Mouse (Mus musculus) ES-CJ7 (cell line): ENCODE measurements around the gene Scml4.
A peak's percentile ranks its signal among the peaks of the same experiment; 100 is the strongest.

ENCODE experiments used
- DNase-seq: peaks from one replicate; pipeline ENCODE4 v3.0.0; 2011; ENCODE audit warnings: low read depth, low spot score

The Scml4 gene

DNA sequence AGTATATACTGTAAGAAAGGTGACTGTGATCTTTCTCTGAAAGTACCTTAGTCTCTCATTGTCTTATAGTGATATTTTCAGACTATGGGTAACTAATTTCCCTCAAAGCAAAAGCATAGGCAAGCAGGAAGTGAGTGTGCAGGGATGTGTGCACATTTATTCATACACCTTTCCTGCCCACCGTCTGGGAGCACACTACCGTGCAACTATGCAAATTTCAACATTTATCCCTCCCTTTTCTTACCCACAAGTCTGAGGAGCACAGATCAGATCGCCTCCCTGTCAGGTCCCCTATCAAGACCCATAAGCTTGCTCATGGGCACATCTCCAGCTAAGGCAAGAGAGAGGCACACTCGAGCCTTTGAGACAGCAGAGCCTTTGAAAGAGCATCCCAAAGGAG, 41.2 kb downstream of the Scml4 start:
- DNase-seq, result no peak

DNA sequence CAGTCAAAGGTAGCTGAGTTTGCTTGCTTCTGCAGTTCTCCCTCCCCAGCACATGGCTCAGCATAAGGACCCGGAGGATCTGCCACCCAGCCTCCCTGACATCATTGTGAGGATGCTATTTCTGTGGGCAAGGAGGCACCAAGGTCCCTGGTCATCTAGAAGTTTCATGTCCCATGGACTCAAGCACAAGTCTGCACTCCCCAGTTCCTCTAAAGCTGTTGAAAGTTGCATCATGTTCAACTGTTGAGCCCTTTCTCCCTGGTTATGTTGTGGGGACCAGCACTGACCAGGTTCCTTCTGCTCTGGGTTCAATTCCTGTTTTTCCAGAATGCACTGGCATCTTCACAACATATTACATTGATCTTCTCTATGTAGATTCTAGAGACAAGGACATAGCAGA, 42.9 kb downstream of the Scml4 start:
- DNase-seq, result no peak

DNA sequence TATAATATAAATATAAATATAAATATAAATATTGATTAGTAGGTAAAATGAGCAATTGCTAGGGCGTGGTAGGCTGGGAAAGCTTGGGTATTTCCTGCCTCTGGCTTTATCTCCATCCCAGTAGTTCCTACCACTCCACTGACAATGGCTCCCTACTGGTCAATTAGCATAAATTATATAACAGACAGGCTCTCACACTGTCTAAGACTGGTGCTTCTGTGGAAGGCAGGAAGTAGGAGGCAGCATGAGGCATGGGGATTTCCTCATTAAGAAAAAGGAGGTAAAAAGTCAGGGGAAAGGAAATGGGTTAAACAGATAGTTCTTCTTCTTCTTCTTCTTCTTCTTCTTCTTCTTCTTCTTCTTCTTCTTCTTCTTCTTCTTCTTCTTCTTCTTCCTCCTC, 48.4 kb downstream of the Scml4 start:
- DNase-seq, result no peak

GRCm38 (mm10) chr10:42910567-42910966, 50.4 kb downstream of the Scml4 start:
- no peak for DNase-seq

GRCm38 (mm10) chr10:42912056-42912455, 51.9 kb downstream of the Scml4 start:
- no peak for DNase-seq

DNA sequence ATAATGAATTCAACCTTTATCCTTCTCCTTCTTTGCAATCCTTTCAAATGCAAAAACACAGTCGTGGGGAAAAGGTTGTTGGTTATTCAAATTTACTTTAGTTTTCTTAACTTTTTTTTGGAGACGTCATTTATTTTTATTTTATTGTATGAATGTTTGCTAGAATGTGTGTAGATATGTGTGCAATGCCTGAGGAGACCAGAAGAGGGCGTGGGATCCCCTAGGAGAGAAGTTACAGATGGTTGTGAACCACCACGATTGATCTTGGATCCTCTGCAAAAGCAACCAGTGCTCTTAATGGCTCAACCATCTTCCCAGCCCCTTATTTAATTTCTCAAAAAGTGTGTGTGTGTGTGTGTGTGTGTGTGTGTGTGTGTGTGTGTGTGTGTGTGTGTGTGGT, 53.0 kb downstream of the Scml4 start:
- DNase-seq, result peak; percentile 34

DNA sequence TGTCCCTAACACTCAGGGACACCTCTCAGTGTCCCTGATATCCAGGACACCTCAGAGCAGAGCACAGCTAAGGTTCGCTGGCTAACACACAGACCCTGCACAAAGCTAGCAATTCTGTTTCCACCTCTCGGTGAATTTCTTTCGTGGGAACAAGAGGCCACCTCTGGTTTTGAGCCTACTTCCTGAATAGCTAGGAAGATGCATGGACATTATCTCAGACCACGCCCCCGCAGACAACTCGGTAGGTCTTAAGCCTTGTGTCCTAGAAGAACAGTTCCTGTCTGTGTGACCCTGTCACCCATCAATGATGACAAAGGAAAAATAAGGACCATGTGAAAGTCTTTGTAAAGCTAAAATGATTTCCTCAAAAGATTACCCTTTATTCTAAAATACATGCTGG, 54.0 kb downstream of the Scml4 start:
- no peak for DNase-seq

DNA sequence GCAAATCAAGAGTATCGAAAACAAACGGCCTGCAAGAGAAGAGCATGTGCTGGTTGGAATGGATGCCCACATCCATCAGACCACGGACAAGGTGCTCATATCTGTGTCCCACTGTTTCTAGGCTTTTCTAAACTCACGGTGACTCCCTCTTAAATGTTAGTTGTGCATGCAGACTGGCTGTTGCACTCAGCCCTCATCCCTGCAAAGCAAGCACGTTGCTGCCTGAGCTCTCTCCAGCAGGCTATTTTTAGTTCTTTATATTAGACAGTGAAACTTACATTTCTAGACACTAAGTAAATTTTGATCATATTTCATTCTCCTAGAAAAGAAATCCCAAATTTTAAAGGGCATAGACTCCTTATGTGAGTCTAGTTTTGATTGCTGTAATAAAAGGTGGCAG, 57.2 kb downstream of the Scml4 start:
- no peak for DNase-seq

DNA sequence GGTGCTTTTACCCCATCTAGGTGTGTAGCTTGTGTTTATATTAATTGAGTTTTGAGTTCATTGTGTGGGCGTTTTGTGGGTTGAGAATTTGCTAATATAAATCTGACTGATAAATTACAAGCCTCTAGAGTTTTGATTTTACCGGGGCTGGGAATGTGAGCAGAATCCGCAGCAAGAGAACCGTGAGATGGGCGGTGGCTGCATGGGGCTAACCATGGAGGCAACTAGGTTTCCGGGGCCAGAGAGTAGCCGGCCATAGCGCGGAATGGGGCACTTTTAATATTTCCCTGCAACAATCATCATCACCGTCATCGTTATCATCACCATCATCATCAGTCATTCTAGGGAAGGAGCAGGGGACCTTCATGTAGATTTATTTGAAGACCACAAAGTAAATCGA, 59.6 kb downstream of the Scml4 start:
- DNase-seq, result no peak

DNA sequence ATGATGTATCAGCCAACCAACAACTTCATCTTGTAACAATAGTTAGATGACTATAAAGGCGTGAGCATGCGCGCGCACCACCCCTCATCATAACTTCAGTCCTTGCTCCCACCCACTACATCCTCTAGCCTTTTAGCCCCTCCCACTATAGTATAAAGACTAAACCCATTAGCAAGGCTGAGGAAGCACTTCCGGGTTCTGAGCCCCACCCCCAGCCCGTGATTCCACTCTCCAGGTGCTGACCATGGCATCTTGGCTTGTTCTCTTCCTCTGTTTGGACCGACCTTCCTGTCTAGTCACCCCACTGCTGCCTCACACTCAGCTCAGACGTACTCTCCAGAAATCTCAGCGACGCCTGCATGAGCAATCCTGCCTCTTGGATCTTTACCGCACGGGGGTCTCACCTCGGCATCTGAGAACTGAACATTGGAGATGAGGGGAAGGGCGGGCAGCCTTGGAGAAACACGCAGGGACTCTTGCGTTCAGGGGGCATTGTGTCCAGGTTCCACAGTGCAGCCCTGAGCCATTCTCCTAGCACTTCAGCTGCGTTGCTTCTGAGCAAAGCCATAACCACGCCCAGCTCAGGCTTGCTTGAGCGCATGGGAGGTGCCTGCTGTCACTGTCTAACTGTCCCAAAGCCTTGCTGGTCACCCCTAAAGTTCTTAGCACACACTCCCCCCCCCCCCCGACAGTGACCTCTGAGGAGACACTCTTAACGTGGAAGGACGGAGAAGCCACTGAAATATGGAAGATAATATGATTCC, 65.1 kb downstream of the Scml4 start:
- peak; percentile 39 for DNase-seq

DNA sequence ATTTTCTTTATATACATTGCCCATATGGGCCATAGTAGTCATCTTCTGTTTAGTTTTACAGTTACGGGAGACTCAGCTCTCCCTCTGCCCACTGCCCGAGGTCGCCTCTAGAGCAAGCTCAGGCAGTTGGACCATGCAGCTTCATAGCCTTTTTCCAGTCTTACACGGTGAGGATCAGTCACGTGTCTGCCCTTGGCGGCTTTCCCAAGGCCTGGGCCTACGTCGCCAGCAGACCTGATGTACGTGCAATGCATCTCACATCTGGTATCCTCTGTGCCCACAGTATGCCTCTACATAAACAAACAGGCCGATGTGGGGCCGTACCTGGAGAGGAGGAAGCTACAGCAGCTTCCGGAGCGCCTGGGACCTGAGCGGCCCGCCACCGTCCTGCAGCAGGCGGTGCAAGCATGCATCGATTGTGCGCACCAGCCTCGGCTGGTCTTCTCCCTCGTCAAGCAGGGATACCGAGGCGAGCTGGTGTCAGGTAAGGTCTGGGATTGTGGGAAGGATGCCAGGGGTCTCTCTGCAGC, 70.0 kb downstream of the Scml4 start:
- DNase-seq, result peak; percentile 32

GRCm38 (mm10) chr10:42932862-42933480, 72.8 kb downstream of the Scml4 start:
- no peak for DNase-seq

DNA sequence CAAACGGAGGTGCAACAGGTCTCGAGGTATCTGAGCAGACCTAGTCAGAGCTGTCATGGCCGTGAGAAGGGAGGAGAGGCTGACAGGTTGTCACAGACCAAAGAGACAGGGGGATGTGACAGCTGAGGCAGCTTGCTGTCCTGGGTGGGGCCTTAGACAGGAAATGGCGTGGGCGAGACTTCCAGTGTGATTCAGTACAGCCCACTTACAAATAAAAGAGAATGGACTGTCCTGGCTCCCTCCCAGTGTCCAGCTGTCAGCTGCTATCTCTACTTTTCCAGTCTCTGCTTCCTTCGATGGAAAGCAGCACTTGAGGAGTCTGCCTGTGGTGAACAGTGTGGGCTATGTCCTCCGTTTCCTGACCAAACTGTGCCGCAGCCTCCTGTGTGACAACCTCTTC, 74.5 kb downstream of the Scml4 start:
- DNase-seq, result no peak

DNA sequence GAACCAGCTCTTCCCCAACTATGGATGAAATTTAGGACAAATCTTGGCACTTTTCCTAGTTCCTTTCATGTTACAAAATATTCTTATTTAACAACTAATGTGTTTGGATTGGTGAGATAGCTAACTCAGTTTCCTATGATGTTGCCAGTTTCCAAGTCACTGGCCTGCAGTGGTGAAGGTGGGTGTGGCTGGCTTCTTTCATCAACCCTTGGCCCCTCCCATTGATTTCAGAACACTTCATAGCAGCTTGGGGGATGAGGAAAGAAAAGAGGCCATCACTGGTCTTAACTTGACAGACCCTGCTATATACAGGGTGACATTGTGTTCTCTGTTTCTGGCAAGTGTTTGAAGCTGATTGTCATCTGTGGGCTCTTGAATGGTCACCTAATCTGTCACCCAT, 76.0 kb downstream of the Scml4 start:
- DNase-seq, result no peak

GRCm38 (mm10) chr10:42938361-42938760, 78.2 kb downstream of the Scml4 start:
- no peak for DNase-seq

DNA sequence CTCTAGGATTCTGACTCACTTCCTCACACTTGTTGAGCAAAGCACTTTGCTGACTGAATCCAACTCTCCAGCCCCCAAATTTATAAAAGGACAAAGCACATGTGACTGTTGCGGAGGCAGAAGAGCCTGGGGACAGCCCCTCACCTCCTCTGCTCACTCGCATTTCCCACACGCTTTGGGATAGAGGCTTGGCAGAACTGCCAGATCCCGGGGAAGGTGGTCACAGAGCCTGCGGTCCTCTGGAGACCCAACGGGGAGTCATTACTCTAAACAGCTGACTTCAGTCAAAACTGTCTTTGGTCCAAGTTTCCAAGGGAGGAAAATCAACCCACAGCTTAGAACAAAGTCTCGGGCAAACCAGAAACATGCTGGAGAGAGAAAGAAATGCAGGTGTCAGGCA, 79.5 kb downstream of the Scml4 start:
- no peak for DNase-seq

GRCm38 (mm10) chr10:42940193-42941050, 80.3 kb downstream of the Scml4 start:
- no peak for DNase-seq

DNA sequence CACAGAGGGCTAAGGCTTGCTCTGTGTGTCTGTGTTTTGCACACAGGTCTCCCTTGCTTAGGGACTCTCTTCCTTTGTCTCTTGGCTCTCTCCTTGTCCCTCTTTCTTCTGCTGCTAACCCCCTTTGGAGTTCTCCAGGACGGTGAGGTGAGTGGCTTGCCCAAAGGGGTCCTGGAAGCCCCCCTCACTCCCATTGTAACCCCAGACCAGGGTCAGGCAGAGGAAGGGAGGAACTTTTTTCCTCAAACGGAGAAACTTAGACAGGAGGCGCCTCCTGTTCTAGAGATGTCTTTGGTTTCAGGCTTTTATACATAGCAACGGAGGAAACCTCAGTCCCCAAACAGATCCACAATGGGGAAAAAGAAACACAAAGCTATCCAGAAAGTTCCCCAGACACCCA, 81.1 kb downstream of the Scml4 start:
- DNase-seq, result no peak

- DNase-seq, result peak; percentile 31
Measured at GRCm38 (mm10) chr10:42941697-42942221, 81.6 kb downstream of the Scml4 start.

DNA sequence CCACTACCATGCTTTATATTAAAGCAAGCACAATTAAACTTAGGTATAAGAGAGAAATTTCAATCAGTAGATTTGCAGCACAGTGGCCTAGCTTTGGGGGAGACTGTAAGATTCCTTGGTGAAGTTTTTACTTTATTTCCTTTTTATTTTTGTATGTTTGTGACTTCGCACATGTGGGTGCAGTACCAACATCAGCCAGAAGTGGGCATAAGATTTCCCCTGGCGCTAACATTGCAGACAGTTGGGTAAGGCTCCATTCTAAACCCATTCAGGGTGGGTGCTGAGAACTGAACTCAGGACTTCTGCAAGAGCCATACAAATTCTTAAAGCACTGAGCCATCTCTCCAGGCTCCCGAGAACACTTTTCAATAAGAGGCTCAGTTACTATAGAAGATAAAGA, 82.1 kb downstream of the Scml4 start:
- peak; percentile 38 for DNase-seq

DNA sequence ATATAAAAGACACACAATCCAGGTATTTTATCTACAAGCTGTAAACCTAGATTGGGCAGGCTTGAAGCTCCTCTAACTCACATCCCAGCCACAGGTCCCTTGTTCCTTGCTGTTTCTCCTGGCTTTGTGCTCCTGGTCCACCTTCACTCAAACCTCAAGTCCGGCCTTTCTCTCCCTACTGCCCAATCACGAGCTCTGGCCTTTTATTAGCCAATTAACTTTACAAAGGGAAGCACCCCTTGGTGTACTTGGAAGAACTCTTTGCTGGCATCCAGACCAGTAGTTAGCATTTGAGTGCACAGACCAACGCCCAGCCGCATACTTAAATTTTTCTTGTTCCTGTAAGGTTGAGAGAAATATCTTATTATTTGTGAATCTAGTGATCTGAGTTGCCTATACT, 85.1 kb downstream of the Scml4 start:
- peak; percentile 78 for DNase-seq

DNA sequence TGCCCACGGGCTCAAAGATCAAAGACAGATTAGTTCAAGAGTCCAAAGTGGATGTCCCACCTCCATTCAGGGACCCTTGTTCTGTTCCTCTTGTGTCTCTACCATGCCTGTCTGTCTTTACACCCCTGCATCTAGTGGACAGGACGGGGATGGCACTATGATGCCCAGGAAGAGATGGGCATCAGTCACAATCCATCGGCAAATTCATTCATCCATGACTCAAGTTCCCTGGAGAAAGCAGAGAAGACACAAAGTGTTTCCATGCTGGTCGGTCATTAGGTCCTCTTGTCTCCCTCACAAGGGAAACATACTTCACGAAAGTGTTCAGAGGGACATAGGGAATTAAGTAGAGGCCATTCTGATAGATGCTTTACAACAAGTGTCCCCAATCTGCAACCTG, 87.2 kb downstream of the Scml4 start:
- no peak for DNase-seq
